Mouse (Mus musculus): ENCODE measurements around the gene Cd44. TPM values are rescaled to one million over a fixed set of nuclear protein-coding genes. Genes with fewer than 3 reads are reported as not detected.

Cd44 gene
- polyA plus RNA-seq, 1 experiment: 59.3 TPM

DNA sequence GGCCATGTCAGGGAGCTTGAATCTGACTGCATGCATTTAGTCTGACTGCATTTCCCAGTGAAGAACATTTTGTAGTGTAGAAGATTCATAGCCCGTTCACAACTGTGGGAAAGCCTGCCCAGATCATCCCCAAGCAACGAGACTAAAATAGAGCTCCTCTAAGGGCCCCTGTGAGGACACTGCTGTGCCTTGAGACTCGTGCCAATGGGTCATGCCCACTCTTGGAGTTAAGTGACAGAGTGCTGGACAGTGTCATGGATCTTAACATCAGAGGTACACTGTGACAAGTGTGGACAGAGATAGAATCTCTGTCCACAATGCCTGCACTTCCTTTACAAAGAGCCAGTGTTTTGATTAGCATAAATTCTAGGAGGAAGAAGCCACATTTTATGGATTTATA is 133.2 kb downstream of the Cd44 start:
- TF ChIP-seq POLR2A (IDR thresholded peaks at IDR 0.05; ENCODE audit: borderline replicate concordance, extremely low read depth, low read depth, low read length) (no peak), CTCF (IDR thresholded peaks at IDR 0.05; ENCODE audit: insufficient read depth, low read length) (no peak)
- H3K4me1 ChIP-seq (ENCODE audit: control insufficient read depth, insufficient read depth, low read length): peaks cover 3% of the 10 kb centered on the region; the same call in 1 of the 2 replicates
- no peak overlapping the region for H3K4me3 ChIP-seq (replicated peaks; ENCODE audit: extremely low read depth, low read depth, low read length)
- WGBS: 64% methylated on average over 3 of the region's 3 CpGs
- DNase-seq: no peak

DNA sequence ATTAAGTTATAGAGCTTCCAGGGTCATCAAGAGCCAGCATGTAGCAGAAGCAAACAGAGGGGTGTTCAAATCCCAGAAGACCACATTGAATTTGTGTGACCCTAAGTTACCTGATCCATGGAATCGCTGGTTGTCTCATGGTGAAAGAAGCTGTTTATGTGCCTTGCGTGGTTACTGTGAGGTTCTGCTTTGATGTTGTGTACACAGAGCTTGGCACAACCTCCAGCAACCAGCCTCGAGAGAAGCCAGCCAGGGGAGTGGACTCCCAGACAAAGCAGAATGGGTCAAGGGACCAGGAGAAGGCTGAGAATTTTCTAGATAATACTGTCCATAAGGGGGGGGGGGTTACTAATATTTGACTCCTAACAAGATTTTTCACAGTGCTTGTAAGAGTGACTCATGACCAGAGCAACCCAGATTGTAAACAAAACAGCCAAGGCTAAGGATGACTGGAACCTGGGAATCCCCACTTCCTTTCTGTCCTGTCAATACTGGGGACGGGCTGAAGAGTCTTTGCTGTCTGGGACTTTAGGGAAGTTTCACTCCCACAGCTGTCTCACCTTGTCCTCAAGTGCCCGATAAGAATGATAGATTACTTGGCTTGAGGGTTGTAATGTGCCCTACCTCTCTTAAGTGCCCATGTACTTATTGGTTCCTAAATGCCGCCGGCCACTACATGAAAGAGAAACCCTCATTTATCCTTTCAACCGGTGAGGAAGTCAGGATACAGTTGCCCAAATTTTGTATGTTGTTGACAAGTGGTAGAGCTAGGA is 136.7 kb downstream of the Cd44 start:
- WGBS: 43% methylated on average over 8 of the region's 8 CpGs
- no peak for DNase-seq
- no peak for TF ChIP-seq POLR2A (IDR thresholded peaks at IDR 0.05; ENCODE audit: borderline replicate concordance, extremely low read depth, low read depth, low read length)
- TF ChIP-seq CTCF (IDR thresholded peaks at IDR 0.05; ENCODE audit: insufficient read depth, low read length): no peak
- H3K4me3 ChIP-seq (replicated peaks; ENCODE audit: extremely low read depth, low read depth, low read length): no peak overlapping the region
- peaks cover 8% of the 10 kb centered on the region for H3K4me1 ChIP-seq (ENCODE audit: control insufficient read depth, insufficient read depth, low read length)

DNA sequence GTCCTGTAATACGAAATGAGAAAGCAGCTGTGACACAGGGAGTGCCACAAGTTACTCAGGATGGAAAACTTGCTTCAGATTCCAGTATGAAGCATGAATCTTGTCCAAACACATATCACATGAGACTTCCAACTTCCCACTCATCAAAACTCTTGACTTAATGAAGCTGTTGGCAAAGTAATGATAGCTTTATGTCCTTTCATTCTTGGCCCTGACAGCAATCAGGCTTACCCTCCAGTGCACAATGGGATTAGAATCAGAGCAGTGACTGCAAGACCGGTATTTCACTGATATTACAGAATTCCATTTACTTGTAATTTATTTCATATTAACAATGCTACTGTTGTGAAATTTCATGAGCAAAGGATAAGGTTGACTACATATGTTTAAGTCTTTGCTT is 137.5 kb downstream of the Cd44 start:
- no peak for DNase-seq
- Histone ChIP-seq H3K4me1 (ENCODE audit: control insufficient read depth, insufficient read depth, low read length) (peaks cover 8% of the 10 kb centered on the region), H3K4me3 (replicated peaks; ENCODE audit: extremely low read depth, low read depth, low read length) (no peak overlapping the region)
- TF ChIP-seq CTCF (IDR thresholded peaks at IDR 0.05; ENCODE audit: insufficient read depth, low read length) (no peak), POLR2A (IDR thresholded peaks at IDR 0.05; ENCODE audit: borderline replicate concordance, extremely low read depth, low read depth, low read length) (no peak)
- 90% methylated on average over 2 of the region's 2 CpGs for WGBS

DNA sequence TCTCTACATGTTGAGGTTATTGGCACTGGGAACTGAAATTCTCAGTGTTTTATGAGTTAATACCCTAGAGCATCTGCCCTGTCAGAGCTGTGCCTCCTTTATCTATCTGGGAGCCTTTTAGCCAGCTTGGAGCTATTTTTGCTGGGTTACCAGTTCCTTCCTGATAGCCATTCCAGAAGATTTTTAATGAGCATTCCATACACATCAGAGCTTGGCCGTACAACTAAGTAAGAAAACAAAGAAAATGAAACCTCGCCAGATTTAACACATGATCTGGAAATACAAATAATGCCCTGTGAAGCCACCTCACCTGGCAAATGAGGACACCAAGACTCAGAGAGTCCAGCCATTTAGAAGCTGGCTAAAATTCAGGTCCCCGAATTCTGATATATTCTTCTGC is 138.3 kb downstream of the Cd44 start:
- WGBS: 53% methylated on average over 3 of the region's 3 CpGs
- DNase-seq: no peak
- Histone ChIP-seq H3K4me1 (ENCODE audit: control insufficient read depth, insufficient read depth, low read length) (peaks cover 8% of the 10 kb centered on the region), H3K4me3 (replicated peaks; ENCODE audit: extremely low read depth, low read depth, low read length) (no peak overlapping the region)
- TF ChIP-seq CTCF (IDR thresholded peaks at IDR 0.05; ENCODE audit: insufficient read depth, low read length) (no peak), POLR2A (IDR thresholded peaks at IDR 0.05; ENCODE audit: borderline replicate concordance, extremely low read depth, low read depth, low read length) (no peak)

Other genes with a start within 250 kb of the Cd44 start
- 1.4 and 1.5 TPM in 2 replicates for gene Slc1a2, start 243.0 kb downstream of the Cd44 start, polyA plus RNA-seq (2012; rRNA removed)
- gene Pdhx, start 171.8 kb upstream of the Cd44 start, polyA plus RNA-seq (2012; rRNA removed): 10.8 and 16.0 TPM in 2 replicates
- 12.0 and 13.7 TPM in 2 replicates for gene Apip, start 172.0 kb upstream of the Cd44 start, polyA plus RNA-seq (2012; rRNA removed)

Measured in lung, adult 2 months (tissue).